In genomic region chr12:104507911-104508310, GRCm38 (mm10) we compare ENCODE assay signal across 19 mouse cellular contexts. TPM values are rescaled to one million over a fixed set of nuclear protein-coding genes. Genes with fewer than 3 reads are reported as not detected.
"Had no signal": no experiment of that assay in that cellular context is flagged by ENCODE, and none has a peak within 500 bp of the region (broad histone marks: within the 10 kb centered on the region; RNA-seq: fewer than 3 reads in every experiment).

No protein-coding gene starts in this region.

- H3K27me3 ChIP-seq: lung, embryonic 15.5 days; neural tube, embryonic 12.5 days; stomach, embryonic 15.5 days had no signal

- H3K27ac ChIP-seq: lung, embryonic 15.5 days; macrophage; neural tube, embryonic 12.5 days; stomach, embryonic 15.5 days; stomach, postnatal 0 days had no signal

- H3K4me1 ChIP-seq: lung, embryonic 15.5 days; megakaryocyte, embryonic 14.5 days; neural tube, embryonic 12.5 days; stomach, embryonic 15.5 days had no signal

- DNase-seq: liver, postnatal 0 days; lung, adult 2 months; lung, postnatal 14 days; lung, postnatal 36 days; midbrain, embryonic 14.5 days; right cerebral cortex, postnatal 25 days; right cerebral cortex, postnatal 4 days; thymus, adult 2 months; thymus, postnatal 25 days; thymus, postnatal 4 days had no signal

- H3K9ac ChIP-seq: liver, postnatal 0 days; lung, embryonic 15.5 days; neural tube, embryonic 12.5 days; stomach, embryonic 15.5 days had no signal

- H3K36me3 ChIP-seq: lung, embryonic 15.5 days; neural tube, embryonic 12.5 days; stomach, embryonic 15.5 days had no signal

- H3K9me3 ChIP-seq: lung, embryonic 15.5 days; neural tube, embryonic 12.5 days; stomach, embryonic 15.5 days had no signal

- H3K4me3 ChIP-seq: lung, embryonic 15.5 days; megakaryocyte, embryonic 14.5 days; neural tube, embryonic 12.5 days; stomach, embryonic 15.5 days had no signal

RNA-seq across cellular contexts. Expression of gene Gsc, which starts 34.8 kb away (rescaled TPM):
- polyA plus RNA-seq: liver, postnatal 0 days; lung, postnatal 0 days; macrophage; midbrain, embryonic 14.5 days; neural tube, embryonic 14.5 days; small intestine, adult 2 months had no signal
